Comparison of ENCODE assay signal across 8 mouse cellular contexts in the genomic region with DNA sequence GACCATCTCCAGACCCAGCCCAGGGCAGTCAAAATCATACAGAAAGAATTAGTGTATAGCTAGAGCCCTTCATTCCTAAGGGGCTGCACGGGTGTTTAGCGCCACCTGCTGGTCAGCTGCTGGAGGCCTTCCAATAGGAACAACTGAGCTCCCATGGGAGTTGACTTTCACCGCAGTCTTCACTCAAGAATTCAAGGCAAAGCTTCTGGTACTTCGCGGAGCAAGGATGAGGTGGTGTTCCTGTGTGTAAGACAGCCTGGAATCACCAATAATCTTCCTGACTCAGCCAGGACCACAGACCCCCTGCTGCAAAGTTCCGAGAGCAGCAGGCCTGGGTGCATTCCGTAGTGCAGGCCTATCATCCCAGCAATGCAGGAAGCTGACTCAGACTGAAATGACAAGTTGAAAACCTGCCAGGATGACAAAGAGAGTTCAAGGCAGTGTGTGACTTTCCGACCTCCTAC. TPM values are rescaled to one million over a fixed set of nuclear protein-coding genes. Genes with fewer than 3 reads are reported as not detected.
DNase-seq lines count a peak whose midpoint lies in the region; ATAC-seq and TF ChIP-seq lines count a peak whose summit lies in the region.

No protein-coding gene starts in this region.

- peak; percentile 61; the same call in 1 of the 2 replicates for ATAC-seq in embryonic facial prominence, embryonic 15.5 days (ENCODE audit: insufficient number of reproducible peaks, low FRiP score, low TSS enrichment, low read depth)
- peak; percentile 66; the same call in 1 of the 2 replicates for ATAC-seq in kidney, embryonic 15.5 days (replicated peaks; ENCODE audit: low FRiP score)
- peak; percentile 50; the same call in 1 of the 2 replicates for ATAC-seq in stomach, embryonic 14.5 days (ENCODE audit: insufficient number of reproducible peaks, insufficient read depth, low FRiP score, low read depth)

- 29% methylated on average over 8 of the region's 8 CpGs for WGBS in bone marrow, adult 2 months
- WGBS in embryonic facial prominence, embryonic 15.5 days: 18% methylated on average over 8 of the region's 8 CpGs
- WGBS in heart, embryonic 10.5 days: 21% methylated on average over 8 of the region's 8 CpGs
- 24% methylated on average over 8 of the region's 8 CpGs for WGBS in kidney, embryonic 15.5 days
- WGBS in liver, adult 2 months: 31% methylated on average over 8 of the region's 8 CpGs
- 25% methylated on average over 8 of the region's 8 CpGs for WGBS in stomach, embryonic 14.5 days

- H3K27me3 ChIP-seq in embryonic facial prominence, embryonic 15.5 days: no peaks in the 10 kb centered on the region
- 0 out of 2 replicates have a peak, but pooled peaks cover 6% of the 10 kb centered on the region for H3K27me3 ChIP-seq in heart, embryonic 10.5 days (ENCODE audit: insufficient read depth, poor library complexity, severe bottlenecking)
- H3K27me3 ChIP-seq in kidney, embryonic 15.5 days: no peaks in the 10 kb centered on the region
- no peaks in the 10 kb centered on the region for H3K27me3 ChIP-seq in liver, adult 2 months (ENCODE audit: control insufficient read depth, insufficient read depth, low read length)
- no peaks in the 10 kb centered on the region for H3K27me3 ChIP-seq in myocyte (ENCODE audit: control insufficient read depth, insufficient read depth, insufficient read length)
- no peaks in the 10 kb centered on the region for H3K27me3 ChIP-seq in stomach, embryonic 14.5 days (ENCODE audit: control insufficient read depth, insufficient read depth, low read length)

- no peak overlapping the region for H3K27ac ChIP-seq in bone marrow, adult 2 months (ENCODE audit: control insufficient read depth, insufficient read depth, low read depth, low read length, poor library complexity)
- H3K27ac ChIP-seq in embryonic facial prominence, embryonic 15.5 days (replicated peaks): 0 out of 2 replicates have a peak overlapping the region, but pooled peaks have one; percentile 17
- H3K27ac ChIP-seq in heart, embryonic 10.5 days: 0 out of 2 replicates have a peak overlapping the region, but pooled peaks have one; percentile 11
- H3K27ac ChIP-seq in kidney, embryonic 15.5 days: no peak overlapping the region
- no peak overlapping the region for H3K27ac ChIP-seq in liver, adult 2 months (replicated peaks; ENCODE audit: insufficient read depth, low read depth, low read length)
- no peak overlapping the region for H3K27ac ChIP-seq in stomach, embryonic 14.5 days (ENCODE audit: low read length)

- no peaks in the 10 kb centered on the region for H3K79me2 ChIP-seq in liver, adult 2 months (ENCODE audit: control insufficient read depth, insufficient read depth, low read length)
- H3K79me2 ChIP-seq in myocyte (ENCODE audit: control insufficient read depth, insufficient read depth): no peaks in the 10 kb centered on the region

- H3K9ac ChIP-seq in embryonic facial prominence, embryonic 15.5 days: no peak overlapping the region
- H3K9ac ChIP-seq in kidney, embryonic 15.5 days: no peak overlapping the region
- no peak overlapping the region for H3K9ac ChIP-seq in liver, adult 2 months (ENCODE audit: low read depth, low read length)
- no peak overlapping the region for H3K9ac ChIP-seq in stomach, embryonic 14.5 days (replicated peaks; ENCODE audit: low read depth, low read length)

- H3K4me1 ChIP-seq in bone marrow, adult 2 months (ENCODE audit: control insufficient read depth, insufficient read depth, low read length): peaks cover 1% of the 10 kb centered on the region
- peaks cover 25% of the 10 kb centered on the region for H3K4me1 ChIP-seq in embryonic facial prominence, embryonic 15.5 days
- H3K4me1 ChIP-seq in heart, embryonic 10.5 days: peaks cover 45% of the 10 kb centered on the region
- H3K4me1 ChIP-seq in kidney, embryonic 15.5 days: peaks cover 36% of the 10 kb centered on the region
- H3K4me1 ChIP-seq in liver, adult 2 months (ENCODE audit: control insufficient read depth, insufficient read depth, low read length): peaks cover 5% of the 10 kb centered on the region; the same call in 1 of the 2 replicates
- H3K4me1 ChIP-seq in stomach, embryonic 14.5 days (ENCODE audit: control insufficient read depth, insufficient read depth, low read length): 0 out of 2 replicates have a peak, but pooled peaks cover 3% of the 10 kb centered on the region

- H3K4me3 ChIP-seq in bone marrow, adult 2 months (replicated peaks; ENCODE audit: control insufficient read depth, low read depth, low read length): no peak overlapping the region
- H3K4me3 ChIP-seq in embryonic facial prominence, embryonic 15.5 days (replicated peaks): no peak overlapping the region
- no peak overlapping the region for H3K4me3 ChIP-seq in heart, embryonic 10.5 days
- H3K4me3 ChIP-seq in kidney, embryonic 15.5 days (replicated peaks): no peak overlapping the region
- no peak overlapping the region for H3K4me3 ChIP-seq in liver, adult 2 months (ENCODE audit: insufficient read depth, low read depth, low read length)
- no peak overlapping the region for H3K4me3 ChIP-seq in myocyte
- H3K4me3 ChIP-seq in stomach, embryonic 14.5 days (ENCODE audit: low read depth, low read length): no peak overlapping the region

- no peak overlapping the region for H3ac ChIP-seq in myocyte (ENCODE audit: control insufficient read depth, insufficient read length)

- H3K36me3 ChIP-seq in embryonic facial prominence, embryonic 15.5 days: no peaks in the 10 kb centered on the region
- H3K36me3 ChIP-seq in heart, embryonic 10.5 days: no peaks in the 10 kb centered on the region
- no peaks in the 10 kb centered on the region for H3K36me3 ChIP-seq in kidney, embryonic 15.5 days
- H3K36me3 ChIP-seq in liver, adult 2 months (ENCODE audit: control insufficient read depth, insufficient read depth, low read length): no peaks in the 10 kb centered on the region
- H3K36me3 ChIP-seq in myocyte (ENCODE audit: control insufficient read depth, insufficient read depth): no peaks in the 10 kb centered on the region
- H3K36me3 ChIP-seq in stomach, embryonic 14.5 days (ENCODE audit: control insufficient read depth, insufficient read depth, low read length): no peaks in the 10 kb centered on the region

- 0 out of 2 replicates have a peak overlapping the region, but pooled peaks have one; percentile 30 for H3K4me2 ChIP-seq in embryonic facial prominence, embryonic 15.5 days (replicated peaks)
- 0 out of 2 replicates have a peak overlapping the region, but pooled peaks have one; percentile 33 for H3K4me2 ChIP-seq in kidney, embryonic 15.5 days
- H3K4me2 ChIP-seq in myocyte (ENCODE audit: low read depth): peak overlapping the region; percentile 63
- H3K4me2 ChIP-seq in stomach, embryonic 14.5 days (replicated peaks; ENCODE audit: low read depth, low read length): no peak overlapping the region

- H3K9me3 ChIP-seq in embryonic facial prominence, embryonic 15.5 days (replicated peaks): no peaks in the 10 kb centered on the region
- H3K9me3 ChIP-seq in heart, embryonic 10.5 days: no peaks in the 10 kb centered on the region
- no peaks in the 10 kb centered on the region for H3K9me3 ChIP-seq in kidney, embryonic 15.5 days (replicated peaks)
- no peaks in the 10 kb centered on the region for H3K9me3 ChIP-seq in stomach, embryonic 14.5 days (ENCODE audit: control insufficient read depth, low read depth, low read length)

- peak; percentile 74 for DNase-seq in A20 (ENCODE audit: low read depth, low spot score)
- peak; percentile 92 for DNase-seq in heart, embryonic 10.5 days (ENCODE audit: low spot score)
- peak; percentile 44 for DNase-seq in liver, adult 2 months (ENCODE audit: extremely low read depth, low read depth, low spot score)

- TF ChIP-seq POLR2A in bone marrow, adult 2 months (IDR thresholded peaks at IDR 0.05; ENCODE audit: borderline replicate concordance, control insufficient read depth, low read depth, low read length): no peak
- TF ChIP-seq POLR2A in liver, adult 2 months (IDR thresholded peaks at IDR 0.05; ENCODE audit: extremely low read depth, insufficient read depth, low read length): no peak
- peak; percentile 28 for TF ChIP-seq POLR2A in myocyte (IDR thresholded peaks at IDR 0.05; ENCODE audit: insufficient read length, low read depth)

- peak; percentile 92 for TF ChIP-seq CTCF in bone marrow, adult 2 months (IDR thresholded peaks at IDR 0.05; ENCODE audit: control insufficient read depth, insufficient read depth, low read length)
- TF ChIP-seq CTCF in liver, adult 2 months (IDR thresholded peaks at IDR 0.05; ENCODE audit: low read depth, low read length): peak; percentile 94

RNA-seq across cellular contexts. Expression of a gene that starts 0.5 kb away (rescaled TPM):
- polyA plus RNA-seq in bone marrow, adult 2 months (2011; ENCODE audit: insufficient read depth, insufficient read length, low replicate concordance, missing spikeins): 294 and 808 TPM in 2 replicates
- 889 and 978 TPM in 2 replicates for polyA plus RNA-seq in embryonic facial prominence, embryonic 15.5 days (2015; fragmentation: Nextera tagmentation; extraction: Ambion mirVana)
- 620 and 1,082 TPM in 2 replicates for polyA plus RNA-seq in heart, embryonic 10.5 days (2016; fragmentation: Nextera tagmentation; extraction: Ambion mirVana)
- 994 and 1,027 TPM in 2 replicates for polyA plus RNA-seq in kidney, embryonic 15.5 days (2015; fragmentation: Nextera tagmentation; extraction: Ambion mirVana)
- 114 and 134 TPM in 2 replicates for total RNA-seq in liver, adult 2 months (2014; rRNA removed)
- polyA plus RNA-seq in liver, adult 2 months (2012; rRNA removed): 36.4 and 49.8 TPM in 2 replicates
- polyA plus RNA-seq in myocyte (2012; fragmentation: generic; extraction: Trizol): 110 TPM
- polyA plus RNA-seq in stomach, embryonic 14.5 days (2014; fragmentation: Nextera tagmentation; extraction: Ambion mirVana): 825 and 887 TPM in 2 replicates

RNA-seq across cellular contexts. Expression of a gene that starts 20.6 kb away (rescaled TPM):
- not detected in 2 replicates for polyA plus RNA-seq in bone marrow, adult 2 months (2011; ENCODE audit: insufficient read depth, insufficient read length, low replicate concordance, missing spikeins)
- polyA plus RNA-seq in embryonic facial prominence, embryonic 15.5 days (2015; fragmentation: Nextera tagmentation; extraction: Ambion mirVana): 0.24 and 0.35 TPM in 2 replicates
- 0.15 TPM in 1 of 2 replicates, not detected in the other for polyA plus RNA-seq in heart, embryonic 10.5 days (2016; fragmentation: Nextera tagmentation; extraction: Ambion mirVana)
- 0.27 TPM in 1 of 2 replicates, not detected in the other for polyA plus RNA-seq in kidney, embryonic 15.5 days (2015; fragmentation: Nextera tagmentation; extraction: Ambion mirVana)
- not detected in 2 replicates for total RNA-seq in liver, adult 2 months (2014; rRNA removed)
- polyA plus RNA-seq in liver, adult 2 months (2012; rRNA removed): not detected in 2 replicates
- 0.05 TPM for polyA plus RNA-seq in myocyte (2012; fragmentation: generic; extraction: Trizol)
- not detected in 2 replicates for polyA plus RNA-seq in stomach, embryonic 14.5 days (2014; fragmentation: Nextera tagmentation; extraction: Ambion mirVana)

RNA-seq across cellular contexts. Expression of a gene that starts 34.7 kb away (rescaled TPM):
- polyA plus RNA-seq in bone marrow, adult 2 months (2011; ENCODE audit: insufficient read depth, insufficient read length, low replicate concordance, missing spikeins): 7.8 and 16.6 TPM in 2 replicates
- 22.2 and 24.5 TPM in 2 replicates for polyA plus RNA-seq in embryonic facial prominence, embryonic 15.5 days (2015; fragmentation: Nextera tagmentation; extraction: Ambion mirVana)
- polyA plus RNA-seq in heart, embryonic 10.5 days (2016; fragmentation: Nextera tagmentation; extraction: Ambion mirVana): 15.4 and 21.6 TPM in 2 replicates
- 23.8 and 24.4 TPM in 2 replicates for polyA plus RNA-seq in kidney, embryonic 15.5 days (2015; fragmentation: Nextera tagmentation; extraction: Ambion mirVana)
- total RNA-seq in liver, adult 2 months (2014; rRNA removed): 19.5 and 21.0 TPM in 2 replicates
- polyA plus RNA-seq in liver, adult 2 months (2012; rRNA removed): 14.8 and 16.5 TPM in 2 replicates
- polyA plus RNA-seq in myocyte (2012; fragmentation: generic; extraction: Trizol): 13.9 TPM
- polyA plus RNA-seq in stomach, embryonic 14.5 days (2014; fragmentation: Nextera tagmentation; extraction: Ambion mirVana): 25.1 and 27.6 TPM in 2 replicates

Comparison
In these comparisons a context has a peak if more than half of its experiments do, and no peak if none do; other contexts are left out.
1. H3K27ac ChIP-seq: peak in embryonic facial prominence, embryonic 15.5 days (single experiment) and heart, embryonic 10.5 days (single experiment); none in bone marrow, adult 2 months (single experiment), kidney, embryonic 15.5 days (single experiment), liver, adult 2 months (single experiment) and stomach, embryonic 14.5 days (single experiment).
2. Peak in every context shown above with its lines, with median percentiles within 50 percentile points of each other: DNase-seq and ATAC-seq.